Mouse (Mus musculus) CH12.LX (cell line): ENCODE data around the gene Cdkl3.

Experiments
- CTCF ChIP-seq, 2 experiments: IDR thresholded peaks in 1 of 2; conservative IDR thresholded peaks in 1 of 2; 2 replicates each; pipeline ENCODE4 v1.5.1; 2011 to 2012; ENCODE audit warnings: low read depth in 2 of 2, low read length in 2 of 2, improper control_type of control experiment in 1 of 2, inconsistent platforms in 1 of 2, mild to moderate bottlenecking in 1 of 2, moderate library complexity in 1 of 2
- GABPA ChIP-seq: IDR thresholded peaks from 2 replicates; pipeline ENCODE4 v1.6.1; 2012; ENCODE audit warnings: low read depth, low read length, improper control_type of control experiment, inconsistent platforms; ENCODE audit not compliant: insufficient replicate concordance
- MAX ChIP-seq: IDR thresholded peaks from 2 replicates; pipeline ENCODE4 v1.6.1; 2011; ENCODE audit warnings: low read length, improper control_type of control experiment
- POLR2A ChIP-seq: IDR thresholded peaks from 2 replicates; pipeline ENCODE4 v1.6.1; 2011; ENCODE audit warnings: low read depth, mild to moderate bottlenecking, improper control_type of control experiment, low read length

DNA sequence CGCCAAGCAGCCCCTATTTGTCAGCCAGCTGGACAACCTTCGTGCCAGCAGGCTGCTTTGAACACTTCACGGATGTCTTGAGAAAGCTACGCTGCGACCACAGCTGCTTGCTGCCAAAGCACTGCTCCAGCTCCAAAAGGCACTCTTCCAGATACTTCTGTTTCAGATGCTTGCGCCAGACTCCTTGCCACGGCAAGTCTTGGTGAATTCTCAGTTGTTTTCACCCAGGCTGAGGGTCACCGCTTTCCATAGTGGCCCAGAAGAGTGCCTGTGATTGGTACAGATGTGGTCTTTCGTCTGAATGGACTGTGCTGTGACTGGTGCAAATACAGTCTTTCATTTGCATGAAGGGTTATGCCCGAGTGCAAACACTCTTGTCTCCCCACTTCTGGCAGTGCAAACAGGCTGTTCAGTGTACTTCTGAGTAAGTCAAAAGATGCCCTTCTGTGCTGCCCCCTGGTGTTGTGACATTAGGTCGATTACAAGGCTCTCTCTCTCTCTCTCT lies 43.0 kb upstream of the Cdkl3 start:
- TF ChIP-seq CTCF (conservative IDR thresholded peaks at IDR 0.05 in 1 of 2, IDR thresholded peaks at IDR 0.05 in 1 of 2; ENCODE audit: low read depth in 2 of 2, low read length in 2 of 2) = peak in 1 of 2 experiments; percentile 56; a peak in 2 of 4 replicates
- TF ChIP-seq POLR2A = no peak
- no peak for TF ChIP-seq MAX
- TF ChIP-seq GABPA = no peak
